In genomic region chr19:40270351-40271307, GRCm38 (mm10) we compare ENCODE assay signal across 8 mouse cellular contexts. TPM values are rescaled to one million over a fixed set of nuclear protein-coding genes. Genes with fewer than 3 reads are reported as not detected.
DNase-seq lines count a peak whose midpoint lies in the region; ATAC-seq and TF ChIP-seq lines count a peak whose summit lies in the region.

No protein-coding gene starts in this region.

- peak overlapping the region; percentile 98 for H3K4me2 ChIP-seq in kidney, embryonic 14.5 days (replicated peaks; ENCODE audit: low read depth, low read length)
- peak overlapping the region; percentile 94 for H3K4me2 ChIP-seq in forebrain, embryonic 12.5 days
- H3K4me2 ChIP-seq in lung, postnatal 0 days (replicated peaks; ENCODE audit: low read depth, low read length) = peak overlapping the region; percentile 94

- H3K4me1 ChIP-seq in kidney, embryonic 14.5 days (ENCODE audit: control insufficient read depth, insufficient read depth, low read length) = peaks cover 4% of the 10 kb centered on the region; the same call in 1 of the 2 replicates
- peaks cover 21% of the 10 kb centered on the region for H3K4me1 ChIP-seq in forebrain, embryonic 12.5 days
- H3K4me1 ChIP-seq in lung, postnatal 0 days (ENCODE audit: insufficient read depth, low read depth, low read length) = peaks cover 4% of the 10 kb centered on the region; the same call in 1 of the 2 replicates

- H3K9me3 ChIP-seq in kidney, embryonic 14.5 days (ENCODE audit: control insufficient read depth, low read length) = no peaks in the 10 kb centered on the region
- no peaks in the 10 kb centered on the region for H3K9me3 ChIP-seq in forebrain, embryonic 12.5 days
- H3K9me3 ChIP-seq in lung, postnatal 0 days (ENCODE audit: low read length) = no peaks in the 10 kb centered on the region

- DNase-seq in kidney, adult 11 months = no peak
- DNase-seq in adrenal gland, adult 8-10 months = peak; percentile 7
- peak; percentile 75 for DNase-seq in induced T-regulatory cell, adult 2 months (ENCODE audit: low read depth)
- DNase-seq in lung, postnatal 0 days (ENCODE audit: low spot score) = peak; percentile 32
- peak; percentile 24 for DNase-seq in spleen, adult 12 weeks (ENCODE audit: low spot score)
- DNase-seq in layer of hippocampus, adult 9-10 months (ENCODE audit: low spot score) = no peak

- peak; percentile 47 for ATAC-seq in kidney, embryonic 14.5 days (ENCODE audit: low FRiP score, low TSS enrichment)
- peak; percentile 54 for ATAC-seq in forebrain, embryonic 12.5 days (ENCODE audit: low FRiP score)
- ATAC-seq in lung, postnatal 0 days = peak; percentile 17

- peaks cover 17% of the 10 kb centered on the region for H3K27me3 ChIP-seq in kidney, embryonic 14.5 days (ENCODE audit: control insufficient read depth, insufficient read depth, low read length)
- H3K27me3 ChIP-seq in forebrain, embryonic 12.5 days = peaks cover 39% of the 10 kb centered on the region
- no peaks in the 10 kb centered on the region for H3K27me3 ChIP-seq in lung, postnatal 0 days (replicated peaks; ENCODE audit: insufficient read depth, low read length)

- WGBS in kidney, embryonic 14.5 days = 8% methylated on average over 63 of the region's 63 CpGs
- 8% methylated on average over 63 of the region's 63 CpGs for WGBS in forebrain, embryonic 12.5 days
- WGBS in lung, postnatal 0 days = 6% methylated on average over 62 of the region's 63 CpGs

- no peak for TF ChIP-seq CTCF in lung, postnatal 0 days (IDR thresholded peaks at IDR 0.05)

- H3K36me3 ChIP-seq in kidney, embryonic 14.5 days (ENCODE audit: control insufficient read depth, insufficient read depth, low read length) = no peaks in the 10 kb centered on the region
- H3K36me3 ChIP-seq in forebrain, embryonic 12.5 days (replicated peaks) = no peaks in the 10 kb centered on the region
- no peaks in the 10 kb centered on the region for H3K36me3 ChIP-seq in lung, postnatal 0 days (ENCODE audit: insufficient read depth, low read length)

- H3K27ac ChIP-seq in kidney, embryonic 14.5 days (ENCODE audit: low read depth, low read length) = no peak overlapping the region
- no peak overlapping the region for H3K27ac ChIP-seq in forebrain, embryonic 12.5 days
- peak overlapping the region; percentile 28 for H3K27ac ChIP-seq in lung, postnatal 0 days (ENCODE audit: low read length)

- H3K9ac ChIP-seq in kidney, embryonic 14.5 days (ENCODE audit: low read depth, low read length) = peak overlapping the region; percentile 57
- H3K9ac ChIP-seq in forebrain, embryonic 12.5 days = peak overlapping the region; percentile 57
- H3K9ac ChIP-seq in lung, postnatal 0 days (replicated peaks; ENCODE audit: low read depth) = peak overlapping the region; percentile 68

- peak overlapping the region; percentile 65 for H3K4me3 ChIP-seq in kidney, embryonic 14.5 days (ENCODE audit: low read length)
- peak overlapping the region; percentile 58 for H3K4me3 ChIP-seq in forebrain, embryonic 12.5 days (replicated peaks)
- H3K4me3 ChIP-seq in lung, postnatal 0 days (ENCODE audit: low read depth, low read length) = peak overlapping the region; percentile 66

- no peak for TF ChIP-seq EP300 in lung, postnatal 0 days (IDR thresholded peaks at IDR 0.05)

RNA-seq across cellular contexts. Expression of gene Pdlim1, which starts 1.0 kb away (rescaled TPM):
- 28.6 and 30.8 TPM in 2 replicates for polyA plus RNA-seq in kidney, embryonic 14.5 days (2014; fragmentation: Nextera tagmentation; extraction: Ambion mirVana)
- total RNA-seq in adrenal gland, adult 8-10 months (2022) = 10 to 100 TPM in 3 of 4 experiments, 1 to 10 TPM in 1; 9.4 to 17.0 (median 12.6) TPM
- 48.9 and 58.9 TPM in 2 replicates for polyA plus RNA-seq in forebrain, embryonic 12.5 days (2016; fragmentation: Nextera tagmentation; extraction: Ambion mirVana)
- polyA plus RNA-seq in lung, postnatal 0 days (2015; fragmentation: Nextera tagmentation; extraction: Ambion mirVana) = 139 and 147 TPM in 2 replicates

Comparison
In these comparisons a context has a peak if more than half of its experiments do, and no peak if none do; other contexts are left out.
1. DNase-seq: peak in adrenal gland, adult 8-10 months (single experiment), induced T-regulatory cell, adult 2 months (single experiment), lung, postnatal 0 days (single experiment) and spleen, adult 12 weeks (single experiment); none in kidney, adult 11 months (single experiment) and layer of hippocampus, adult 9-10 months (single experiment).
2. Peak in every context shown above with its lines, with median percentiles within 50 percentile points of each other: ATAC-seq, H3K4me2 ChIP-seq, H3K4me3 ChIP-seq and H3K9ac ChIP-seq.